Mouse (Mus musculus): Measurements from ENCODE around the gene Cask. TPM values are rescaled to one million over a fixed set of nuclear protein-coding genes. Genes with fewer than 3 reads are reported as not detected.

Gene Cask
- polyA plus RNA-seq, 2 experiments from 2014 or later: 0.62 to 0.89 TPM

DNA sequence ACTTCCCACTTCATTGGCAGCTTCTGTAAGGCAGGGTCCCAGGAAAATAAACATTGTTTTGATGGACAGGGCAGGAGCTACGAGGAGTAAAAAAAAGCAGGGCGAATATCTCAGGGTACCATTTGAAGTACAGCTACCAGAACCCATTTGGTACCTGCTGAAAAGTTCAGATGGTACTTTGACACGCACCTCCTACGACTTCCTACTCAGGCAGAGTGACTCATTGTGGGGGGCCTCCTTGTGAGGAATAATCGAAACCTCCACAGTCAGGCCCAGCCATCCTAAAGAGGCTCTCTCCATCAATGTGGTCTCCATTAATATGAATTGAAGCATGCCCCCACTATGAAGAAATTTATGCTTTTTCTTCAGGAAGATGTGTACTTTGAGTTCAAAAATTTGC is 228.5 kb downstream of the Cask start:
- ATAC-seq: peak; percentile 65

DNA sequence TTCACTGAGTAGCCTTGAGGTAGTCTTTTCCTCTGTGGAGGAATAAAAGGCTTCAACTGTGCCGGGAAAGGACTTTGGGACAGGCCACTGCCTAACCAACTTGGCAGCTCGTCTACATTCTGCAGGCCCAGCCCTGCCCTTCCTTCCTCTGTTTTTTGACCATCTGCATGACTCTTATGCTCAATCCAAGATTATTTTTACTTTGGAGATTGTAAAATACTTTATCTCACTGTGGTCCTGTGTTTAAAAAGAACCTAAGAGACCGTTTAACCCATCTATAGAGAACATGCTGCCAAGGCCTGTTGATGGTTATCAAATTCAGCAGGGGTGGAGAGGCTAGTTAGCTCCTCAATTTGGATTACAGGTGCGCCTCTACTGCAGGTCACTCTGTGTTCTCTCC is 229.7 kb downstream of the Cask start:
- no peak for ATAC-seq

DNA sequence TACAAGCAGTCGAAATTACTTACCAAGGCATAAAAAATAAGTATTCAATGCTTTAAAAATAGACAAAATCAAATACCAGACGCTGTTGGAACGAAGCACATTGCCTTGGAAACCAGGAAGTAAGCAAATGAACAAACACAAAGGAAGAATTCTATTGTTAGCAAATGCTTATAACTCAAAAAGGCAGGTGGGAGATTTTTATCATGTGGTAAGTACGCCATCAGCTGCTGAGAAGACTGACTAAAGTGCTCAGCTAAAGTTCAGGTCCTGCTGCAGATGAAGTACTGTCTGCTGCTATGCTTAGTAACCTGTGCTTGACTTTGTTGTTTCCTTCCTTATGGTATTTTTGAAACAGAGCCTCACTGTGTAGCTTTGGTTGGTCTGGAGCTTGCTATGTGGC is 232.7 kb downstream of the Cask start:
- peak; percentile 56 for ATAC-seq

DNA sequence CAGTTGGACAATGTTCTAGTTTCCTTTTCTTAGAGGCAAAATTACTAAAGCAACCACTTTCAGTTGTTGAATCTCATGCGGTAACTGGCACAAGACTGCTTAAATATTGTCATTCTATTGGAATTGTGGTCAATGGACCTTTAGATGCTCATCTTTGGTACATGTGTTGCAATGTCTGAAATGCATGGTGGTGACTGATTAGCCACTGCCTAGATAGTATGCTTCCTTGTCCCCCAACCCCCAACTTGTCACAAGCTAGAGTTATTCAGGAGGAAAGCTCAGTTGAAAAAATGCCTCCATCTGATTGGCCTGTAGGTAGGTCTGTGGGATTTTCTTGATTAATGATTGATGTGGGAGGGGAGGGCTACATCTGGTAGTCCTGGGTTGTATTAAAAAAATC is 233.9 kb downstream of the Cask start:
- ATAC-seq: no peak

DNA sequence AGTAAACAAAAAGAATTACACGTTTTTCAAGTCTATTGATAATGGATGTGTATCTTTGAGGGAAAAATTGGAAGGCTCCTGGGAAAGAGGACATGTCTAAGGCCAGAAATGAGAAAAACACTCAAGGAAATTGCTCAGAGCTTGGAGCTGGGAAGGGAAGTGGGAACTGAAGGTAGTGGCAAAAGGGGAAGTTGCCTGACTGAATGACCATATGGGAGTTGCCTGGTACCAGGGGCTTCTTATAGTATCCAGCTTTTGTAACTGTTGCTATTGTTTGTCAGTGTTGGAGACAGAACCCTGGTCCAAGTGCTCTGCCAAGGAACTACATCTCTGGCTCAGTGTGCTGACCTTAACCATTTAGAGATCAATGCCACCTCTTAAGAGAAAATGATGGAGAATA is 234.4 kb downstream of the Cask start:
- ATAC-seq: no peak

DNA sequence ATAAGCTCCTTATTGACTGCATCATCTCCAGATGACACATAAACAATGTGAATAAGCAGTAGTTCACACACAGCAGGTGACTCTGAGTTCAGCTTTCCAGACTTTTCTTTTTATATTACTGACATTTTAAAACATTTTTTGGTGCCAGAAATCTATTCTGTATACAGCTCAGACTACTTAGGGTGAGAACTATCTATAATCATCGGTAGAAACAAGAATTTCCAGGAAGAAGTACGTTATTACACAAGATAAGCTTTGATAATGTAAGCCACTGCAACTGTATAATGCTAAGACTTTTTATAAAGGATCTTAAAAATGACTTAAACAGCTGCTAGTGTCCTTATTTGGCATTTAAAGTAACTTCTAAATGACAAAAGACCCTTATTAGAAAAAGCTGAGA is 239.1 kb downstream of the Cask start:
- ATAC-seq: no peak

DNA sequence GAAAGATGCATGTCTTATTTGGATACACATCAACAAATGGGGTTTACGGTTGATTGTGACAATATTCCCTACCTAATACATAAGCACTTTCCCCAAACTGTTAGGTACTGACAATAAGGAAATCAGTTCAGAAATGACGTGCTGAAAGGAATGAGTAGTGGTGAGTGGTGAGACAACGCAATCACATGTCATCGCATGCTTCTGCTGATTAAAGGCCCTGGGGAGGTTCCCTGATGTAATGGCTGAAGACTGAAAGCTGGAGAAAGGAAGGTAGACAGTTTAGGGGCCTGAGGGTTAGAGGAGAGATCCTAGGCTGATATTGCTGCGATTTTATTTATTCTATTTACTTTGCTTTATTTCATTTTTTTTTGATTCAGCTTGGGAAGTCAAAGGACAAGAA is 240.1 kb downstream of the Cask start:
- no peak for ATAC-seq

DNA sequence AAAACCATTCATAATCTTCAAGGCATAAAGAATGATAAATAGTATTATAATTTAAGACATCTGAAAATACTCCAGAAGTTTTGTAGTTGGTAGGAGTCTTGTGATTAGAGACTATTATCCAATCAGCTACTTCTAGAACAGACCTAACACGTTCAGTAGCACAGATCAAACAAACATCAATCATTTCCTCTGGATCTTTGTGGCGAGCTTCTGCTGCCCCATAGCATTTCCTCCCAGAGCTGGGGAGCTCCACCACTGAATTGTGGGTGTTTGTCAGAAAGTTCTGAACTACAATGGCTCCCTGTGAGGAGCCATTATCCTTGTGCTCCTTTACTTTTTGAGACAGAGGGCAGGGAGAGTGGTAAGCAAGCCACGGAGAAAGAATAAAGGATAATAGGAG is 243.4 kb downstream of the Cask start:
- ATAC-seq: peak; percentile 82

DNA sequence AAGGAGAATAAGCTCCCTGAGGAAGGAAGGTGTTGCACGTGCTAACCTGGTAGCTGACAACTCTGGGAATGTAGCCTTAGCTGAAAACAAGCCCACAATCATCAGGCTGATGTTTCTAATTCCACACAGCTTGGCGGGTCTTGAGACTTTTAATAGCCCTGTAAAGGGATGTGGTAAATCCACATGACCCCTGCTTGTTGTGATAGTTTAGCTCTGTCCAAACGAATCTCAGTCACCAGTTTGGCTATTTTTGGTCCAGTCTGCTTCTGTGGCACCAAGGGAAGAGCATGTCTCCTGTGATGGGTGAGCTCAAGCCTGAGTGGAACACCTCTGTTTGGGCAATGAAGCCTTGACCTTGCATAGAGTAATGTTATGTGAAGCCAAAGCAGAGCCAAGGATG is 244.4 kb downstream of the Cask start:
- ATAC-seq: no peak

DNA sequence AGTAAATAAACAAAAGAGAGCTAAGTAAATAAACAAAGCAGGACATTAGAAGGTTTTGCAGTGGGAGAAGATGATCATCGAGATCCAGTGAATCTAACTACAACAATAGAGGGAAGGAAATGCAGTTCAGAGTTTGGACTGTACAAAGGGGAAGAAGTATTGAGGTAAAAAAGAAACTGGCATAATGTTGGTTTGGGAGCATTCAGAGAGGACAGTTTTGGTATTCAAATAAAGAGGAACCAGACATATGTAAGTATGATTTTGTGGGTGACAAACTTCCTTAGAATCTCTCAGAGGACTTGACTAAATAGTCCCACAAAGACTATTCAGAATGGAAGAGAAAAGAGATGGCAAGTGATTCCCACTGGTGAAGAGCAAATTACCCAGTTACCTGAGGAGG is 251.2 kb downstream of the Cask start:
- no peak for ATAC-seq

DNA sequence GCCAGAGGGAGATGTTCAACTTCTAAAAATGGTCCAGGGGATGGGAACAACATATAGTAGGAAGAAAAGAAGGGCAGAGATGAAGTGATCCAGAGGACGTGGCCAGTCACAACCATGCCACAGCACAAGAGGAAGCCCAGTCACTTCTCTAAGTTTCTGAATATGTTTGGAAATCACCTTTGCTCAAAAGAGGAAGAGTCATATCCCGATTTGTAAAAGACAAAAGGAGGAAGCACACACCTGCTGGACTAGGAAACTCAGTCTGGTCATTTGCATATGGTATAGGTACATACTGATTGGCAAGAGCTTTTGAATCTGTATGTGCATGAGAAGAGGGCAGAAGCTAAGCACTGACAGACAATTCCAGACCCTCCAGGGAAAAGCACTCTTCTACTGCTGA is 251.8 kb downstream of the Cask start:
- ATAC-seq: no peak

DNA sequence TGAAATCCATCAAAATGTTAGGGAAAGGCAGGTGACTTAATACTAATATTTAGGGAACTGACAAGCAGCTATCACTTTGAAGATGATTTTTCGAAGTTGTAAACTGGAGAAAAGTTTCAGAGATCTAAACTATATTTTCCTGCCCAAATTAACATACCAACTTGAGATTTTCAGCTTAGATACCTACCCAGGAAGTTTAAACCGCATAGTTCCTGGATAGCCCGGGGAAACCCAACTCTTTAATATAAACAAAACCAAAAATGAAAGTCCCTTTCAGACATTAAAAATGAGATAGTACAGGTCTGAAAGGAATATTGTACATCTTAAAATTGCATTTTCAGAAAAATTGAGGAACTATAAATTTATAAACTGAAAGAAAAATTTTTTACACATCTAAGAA is 273.5 kb downstream of the Cask start:
- ATAC-seq: peak; percentile 92

DNA sequence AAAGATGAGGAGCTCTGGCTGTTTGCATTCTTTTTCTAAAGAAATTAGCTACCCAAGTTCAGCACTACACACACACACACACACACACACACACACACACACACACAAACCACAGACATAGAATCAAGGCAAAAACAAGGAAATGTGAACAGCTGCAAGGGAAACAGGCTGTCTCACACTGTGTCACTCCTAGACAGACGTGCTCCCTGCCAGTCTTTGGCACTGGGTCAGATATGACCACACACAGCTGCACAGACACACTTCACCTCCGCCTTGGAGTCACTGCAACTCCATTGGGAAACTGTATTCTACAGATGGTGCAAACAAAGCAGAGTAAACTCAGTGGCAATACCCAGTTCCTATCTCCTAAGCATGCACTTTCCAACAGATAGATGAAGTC is 274.6 kb downstream of the Cask start:
- peak; percentile 40 for ATAC-seq

DNA sequence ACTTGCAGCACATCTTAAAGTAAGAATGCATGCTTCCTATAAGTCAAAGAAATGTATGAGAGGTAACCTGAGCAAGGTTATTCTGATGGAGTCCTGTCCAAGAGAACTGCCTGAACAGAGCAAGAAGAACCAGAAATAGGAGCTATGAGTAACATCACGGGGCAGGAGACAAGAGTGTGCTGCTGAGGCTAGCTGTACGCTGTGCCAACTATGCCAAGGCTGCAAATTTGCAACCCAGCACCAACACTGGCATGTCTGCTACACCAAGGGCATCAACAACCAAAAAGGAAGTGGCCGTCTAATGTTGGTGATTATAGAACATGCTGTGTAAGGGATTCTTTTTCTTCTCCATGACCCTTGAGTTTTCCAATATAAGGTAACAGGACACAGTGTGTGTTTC is 276.3 kb downstream of the Cask start:
- no peak for ATAC-seq

DNA sequence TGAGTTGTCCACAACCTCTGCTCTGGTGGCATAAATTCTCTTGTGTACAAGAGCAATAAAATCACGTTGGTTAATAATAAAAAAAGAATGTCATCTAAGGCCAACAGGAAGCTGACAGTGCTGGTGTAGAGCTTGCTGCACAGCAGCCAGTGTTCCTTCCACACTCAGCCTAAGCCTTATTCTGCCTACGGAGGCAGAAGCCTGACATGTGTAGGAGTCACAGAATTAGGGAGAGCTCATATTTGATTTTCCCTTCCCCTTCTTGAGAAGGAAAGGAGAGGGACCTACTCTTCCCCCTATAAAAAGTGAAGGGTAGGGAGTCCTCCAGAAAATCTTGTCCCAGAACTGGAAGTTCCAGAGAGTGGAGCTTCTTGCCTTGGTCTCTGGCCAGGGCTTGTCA is 276.9 kb downstream of the Cask start:
- ATAC-seq: no peak

DNA sequence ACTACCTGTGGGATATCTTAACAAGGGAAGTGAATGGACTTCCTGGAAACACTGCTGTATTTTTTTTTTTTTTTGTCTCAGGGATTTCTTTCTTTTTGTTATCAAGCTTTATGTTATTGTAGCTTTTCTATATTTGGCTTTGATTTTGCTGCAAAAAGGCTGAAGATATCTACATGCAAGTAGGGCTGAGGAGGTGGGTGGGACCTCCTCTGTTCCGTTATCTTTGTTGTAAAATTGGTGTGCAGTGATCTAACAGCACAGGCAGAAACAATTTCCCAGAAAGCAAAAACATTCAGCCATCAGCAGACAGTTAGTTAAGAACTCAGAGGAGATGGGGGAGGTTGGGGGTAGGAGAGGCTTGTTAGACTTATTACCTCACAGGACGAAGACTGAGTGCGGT is 296.7 kb downstream of the Cask start:
- ATAC-seq: peak; percentile 6

DNA sequence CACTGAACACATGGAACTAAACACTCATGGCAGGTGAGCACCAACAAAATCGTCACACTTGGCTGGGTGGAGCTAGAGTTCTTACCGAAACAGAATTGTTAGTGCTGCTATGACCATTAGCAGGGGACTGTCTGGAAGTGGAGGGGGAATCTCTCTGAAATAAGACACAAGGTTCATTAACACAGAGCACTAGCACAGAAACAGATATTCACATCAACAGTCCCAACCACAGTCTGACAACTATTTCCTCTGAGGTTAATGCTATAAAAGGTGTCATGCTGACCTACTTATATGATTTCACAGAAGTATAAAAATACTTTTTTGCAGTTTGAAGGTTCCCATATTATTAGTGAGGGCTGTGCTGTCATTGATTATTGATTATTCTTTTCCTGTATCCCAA is 298.9 kb downstream of the Cask start:
- peak; percentile 72 for ATAC-seq

DNA sequence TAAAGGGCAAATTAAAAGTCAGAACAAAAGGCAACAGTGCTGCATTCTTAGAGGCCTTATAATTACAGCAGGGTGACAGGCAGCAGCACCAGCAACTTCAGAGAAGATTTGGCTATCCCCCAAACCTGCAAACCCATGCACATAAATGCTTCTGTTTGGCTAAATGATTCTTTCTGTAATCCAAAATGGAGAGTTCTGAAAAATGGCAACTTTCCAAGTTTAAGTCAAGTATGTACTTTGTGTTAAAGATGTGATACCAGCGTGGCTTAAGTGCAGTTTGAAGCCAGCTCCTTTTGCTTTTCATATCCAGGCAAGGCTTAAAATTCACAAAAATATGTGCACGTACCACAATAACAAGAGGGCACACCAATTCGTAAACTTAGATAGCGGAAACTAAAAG is 299.6 kb downstream of the Cask start:
- no peak for ATAC-seq

DNA sequence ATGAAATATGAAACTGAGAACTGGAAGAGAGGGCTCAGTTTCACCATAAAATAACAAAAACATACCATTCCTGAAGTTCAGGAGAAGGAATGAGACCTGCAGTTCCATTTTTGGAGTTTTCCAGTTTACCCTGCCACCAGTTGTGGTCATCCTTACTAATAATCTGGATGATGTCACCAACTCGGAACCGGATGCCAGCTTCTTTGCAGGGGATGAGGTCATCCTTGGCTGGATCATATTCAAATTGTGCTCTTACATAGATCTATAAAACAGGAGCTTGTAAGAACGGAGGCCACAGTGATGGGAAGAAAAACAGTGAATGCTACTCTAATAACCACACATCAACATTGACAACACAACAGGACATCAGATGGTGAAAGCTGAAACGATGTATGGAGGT is 302.1 kb downstream of the Cask start:
- no peak for ATAC-seq

DNA sequence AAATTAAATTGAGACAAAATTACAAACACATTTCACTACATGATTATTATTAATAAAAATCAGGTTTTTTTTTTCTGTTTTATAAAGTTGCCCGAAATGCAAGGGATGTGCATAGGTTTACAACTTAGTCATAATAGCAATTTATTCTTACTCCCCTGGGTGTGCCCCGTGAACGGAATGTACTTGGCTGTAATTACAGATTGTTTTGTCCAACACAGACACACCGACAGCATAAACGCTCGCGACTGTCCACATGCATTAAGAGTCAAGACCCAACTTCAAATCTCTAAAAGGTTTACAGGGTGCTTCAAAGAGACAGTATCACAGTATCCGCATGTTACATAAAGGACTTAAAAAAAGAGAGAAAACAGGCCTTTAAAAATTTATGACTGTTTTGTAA is 329.9 kb downstream of the Cask start:
- ATAC-seq: no peak

DNA sequence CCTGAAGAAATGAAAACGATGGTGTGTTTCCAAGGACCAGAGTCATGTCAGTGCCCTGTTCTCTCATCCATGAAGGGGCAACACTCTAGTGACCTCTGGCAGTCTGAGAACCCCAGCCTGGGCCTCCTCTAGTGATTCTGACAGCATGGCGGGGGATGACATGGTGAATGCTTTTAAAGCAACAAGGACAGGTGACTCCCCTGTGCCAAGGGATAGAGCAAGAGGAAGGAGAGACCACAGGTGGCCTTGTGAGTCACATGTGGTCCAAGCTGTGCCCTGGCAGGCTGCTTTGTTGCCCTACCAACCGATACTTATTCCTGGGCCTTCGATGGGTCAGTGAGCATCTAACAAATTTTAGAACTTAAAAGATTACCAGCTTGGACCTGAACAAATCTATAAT is 330.6 kb downstream of the Cask start:
- no peak for ATAC-seq

DNA sequence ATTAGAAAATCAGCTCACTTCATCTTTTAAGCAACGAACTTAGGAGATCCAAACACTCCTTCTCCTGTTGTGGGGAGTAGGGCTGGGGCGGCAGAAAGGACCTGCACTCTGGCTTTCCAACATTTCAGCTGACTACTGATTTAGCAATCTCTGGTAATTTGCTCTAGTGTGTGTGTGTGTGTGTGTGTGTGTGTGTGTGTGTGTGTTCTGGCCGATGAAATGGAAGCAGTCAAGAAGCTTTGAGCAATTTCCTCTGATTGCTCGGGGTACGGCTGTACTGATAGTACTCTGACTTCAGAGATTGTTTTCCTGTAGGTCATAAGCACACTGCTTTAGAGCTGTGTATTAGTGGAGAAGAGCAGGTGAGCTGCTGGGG is 331.8 kb downstream of the Cask start:
- ATAC-seq: no peak

DNA sequence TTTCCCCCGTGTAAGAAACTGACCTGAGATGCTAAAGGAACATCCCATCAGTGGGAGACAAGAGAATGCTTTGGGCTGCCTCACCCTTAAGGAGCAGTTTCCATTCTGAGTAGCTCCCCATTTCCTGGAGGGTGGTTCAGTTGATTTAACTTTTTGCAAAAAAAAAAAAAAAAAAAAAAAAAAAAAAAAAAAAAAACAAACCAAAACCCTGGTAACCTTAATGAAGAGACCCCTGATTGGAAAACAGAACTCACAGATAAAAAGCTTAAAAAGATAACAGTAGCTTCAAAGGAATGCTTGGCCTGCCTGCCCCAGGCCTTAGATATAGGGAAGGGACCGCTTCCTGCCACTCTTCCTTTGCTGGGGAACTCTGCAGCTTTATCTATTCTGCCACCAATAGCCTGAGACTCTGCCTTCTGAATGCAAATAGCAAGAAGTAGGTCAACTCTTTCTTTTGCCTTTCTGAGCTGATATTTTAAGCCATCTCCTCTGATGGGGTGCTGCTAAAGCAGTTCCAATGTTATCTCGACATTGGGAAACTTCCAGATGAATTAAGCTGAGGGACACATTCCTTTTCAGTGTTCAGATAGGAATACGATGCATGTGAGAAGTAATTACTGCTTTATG is 332.3 kb downstream of the Cask start:
- no peak for ATAC-seq

DNA sequence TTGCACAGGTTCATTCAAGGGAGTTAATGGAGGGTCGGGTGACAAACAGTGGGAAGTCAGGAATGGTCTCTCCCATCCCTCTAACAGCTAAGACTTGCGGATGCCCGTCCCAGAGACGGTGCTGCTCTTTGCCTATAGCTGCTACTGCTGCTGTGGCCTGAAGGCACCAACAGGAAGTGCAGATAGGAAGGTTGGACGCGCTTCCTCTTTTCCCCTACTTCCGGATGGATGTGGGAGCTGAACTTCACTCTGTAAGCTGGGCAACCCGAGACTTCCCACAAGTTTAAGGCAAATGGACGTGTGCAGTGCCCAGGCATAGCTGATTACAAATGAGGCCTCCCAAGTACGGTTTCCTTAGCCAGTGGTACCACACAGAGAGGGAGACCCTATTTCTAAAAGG is 333.1 kb downstream of the Cask start:
- ATAC-seq: no peak

DNA sequence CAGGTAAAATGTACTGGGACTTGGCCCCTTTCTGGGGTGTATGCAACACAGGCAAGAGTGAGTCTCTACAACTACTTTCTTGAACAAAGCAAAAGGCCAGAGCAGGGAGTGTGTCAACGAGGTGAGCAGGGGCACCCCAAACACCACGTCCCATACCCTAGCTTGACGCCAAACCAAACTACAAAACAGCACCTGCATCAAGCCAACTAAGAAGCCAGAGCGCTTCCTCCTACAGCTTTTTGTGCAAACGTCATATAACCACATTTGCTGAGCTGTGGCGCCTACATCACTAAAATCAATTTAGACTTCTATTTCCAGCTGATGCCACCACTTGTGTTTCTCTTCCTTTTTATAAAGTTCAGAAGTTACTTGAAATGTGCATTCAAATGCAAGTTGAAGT is 334.7 kb downstream of the Cask start:
- peak; percentile 39 for ATAC-seq

DNA sequence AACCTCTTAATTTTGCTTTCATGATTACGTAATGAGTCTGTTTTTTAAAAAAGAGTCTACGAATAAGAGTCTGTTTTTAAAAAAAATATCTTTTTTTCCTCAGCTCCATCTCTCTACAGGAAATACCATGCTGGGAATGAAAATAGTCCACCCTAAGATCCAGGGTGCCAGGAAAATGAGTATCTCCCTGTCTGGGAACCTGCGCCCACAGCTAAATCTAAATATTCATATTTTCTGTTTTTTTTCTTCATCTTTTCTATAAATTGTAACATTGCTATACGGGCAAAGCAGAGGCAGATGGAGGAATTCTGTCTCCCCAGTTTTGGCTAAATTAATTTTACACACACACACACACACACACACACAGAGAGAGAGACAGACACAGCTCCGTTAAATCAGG is 337.3 kb downstream of the Cask start:
- no peak for ATAC-seq

All from CD4-positive, CD25-positive, alpha-beta regulatory T cell, adult 4 months (primary cell).